Mouse (Mus musculus): ENCODE measurements around the gene Ccpg1os.

Ccpg1os gene

GRCm38 (mm10) chr9:72987703-72988102, 2.5 kb upstream of the Ccpg1os start:
- DNase-seq (ENCODE audit: low read depth, low spot score): no peak

DNA sequence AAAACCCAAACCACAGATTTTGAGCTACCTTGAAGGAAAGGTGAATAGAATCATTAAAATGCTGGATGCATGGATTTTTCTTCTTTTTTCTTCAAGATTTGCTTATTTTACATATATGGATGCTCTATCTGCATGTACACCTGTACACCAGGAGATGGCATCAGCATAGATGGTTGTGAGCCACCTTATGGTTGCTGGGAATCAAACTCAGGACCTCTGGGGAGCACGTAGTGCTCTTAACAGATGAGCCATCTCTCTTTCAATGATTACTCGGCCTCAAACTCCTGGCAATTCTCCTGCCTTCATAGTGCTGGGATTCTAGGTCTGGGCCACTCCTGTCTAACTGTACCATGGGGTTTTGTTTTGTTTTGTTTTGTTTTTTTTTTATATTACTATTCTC, 2.1 kb downstream of the Ccpg1os start:
- DNase-seq (ENCODE audit: low read depth, low spot score): no peak

- no peak for DNase-seq (ENCODE audit: low read depth, low spot score)
Measured at GRCm38 (mm10) chr9:72975242-72975641, 9.9 kb downstream of the Ccpg1os start.

DNA sequence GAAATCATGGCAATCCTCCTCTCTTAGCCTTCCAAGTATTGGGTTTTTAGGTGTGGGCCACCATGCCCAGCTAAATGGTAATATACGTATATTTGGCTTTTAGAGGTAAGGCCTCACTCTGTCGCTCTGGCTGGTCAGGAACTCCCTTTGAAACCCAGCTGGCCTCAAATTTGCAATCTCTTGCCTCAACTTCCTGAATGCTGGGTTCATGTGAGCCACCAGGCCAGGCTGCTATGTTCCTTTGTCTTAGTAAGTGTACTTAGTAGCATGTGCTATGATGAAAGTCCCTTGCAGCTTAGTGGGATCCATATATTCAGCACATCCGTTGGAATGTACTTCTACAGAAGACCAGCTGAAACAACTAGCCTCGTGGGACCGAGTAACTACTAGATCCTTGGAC, 10.4 kb downstream of the Ccpg1os start:
- DNase-seq (ENCODE audit: low read depth, low spot score): no peak

DNA sequence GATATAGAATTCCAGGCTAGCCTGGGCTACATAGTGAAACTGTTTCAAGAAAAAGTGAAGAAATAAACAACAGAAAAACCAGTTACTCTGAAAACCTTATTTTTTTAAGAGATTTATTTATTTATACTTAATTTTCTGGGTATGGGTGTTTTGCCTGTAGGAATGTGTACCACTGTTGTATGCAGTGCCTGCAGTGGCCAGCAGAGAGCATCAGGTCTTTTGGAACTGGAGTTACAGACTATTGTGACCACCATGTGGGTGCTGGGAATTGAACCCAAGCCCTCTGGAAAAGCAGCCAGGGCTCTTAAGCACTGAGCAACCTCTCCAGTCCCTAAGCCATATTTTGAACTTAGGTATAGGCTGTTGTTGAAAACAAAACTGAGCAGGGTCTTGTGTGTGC, 12.2 kb downstream of the Ccpg1os start:
- DNase-seq (ENCODE audit: low read depth, low spot score): no peak

DNA sequence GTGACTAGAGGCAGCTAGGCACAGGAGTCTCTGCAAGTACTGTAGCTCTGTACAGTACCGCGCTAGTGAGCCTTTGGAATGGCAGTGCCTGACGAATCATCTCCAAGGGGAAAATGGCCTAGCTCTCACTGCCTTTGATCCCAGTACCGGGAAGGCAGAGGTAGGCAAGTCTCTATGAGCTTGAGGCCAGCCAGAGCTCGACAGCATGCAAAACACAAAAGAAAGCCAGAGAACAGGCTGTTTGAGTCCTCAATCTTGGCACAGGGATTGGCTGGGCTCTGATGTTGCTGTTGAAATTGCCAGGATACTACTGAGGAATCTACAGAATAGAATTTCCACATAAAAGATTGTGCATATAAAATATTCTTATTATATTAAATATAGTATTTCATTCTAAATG, 12.7 kb downstream of the Ccpg1os start:
- DNase-seq (ENCODE audit: low read depth, low spot score): no peak

DNA sequence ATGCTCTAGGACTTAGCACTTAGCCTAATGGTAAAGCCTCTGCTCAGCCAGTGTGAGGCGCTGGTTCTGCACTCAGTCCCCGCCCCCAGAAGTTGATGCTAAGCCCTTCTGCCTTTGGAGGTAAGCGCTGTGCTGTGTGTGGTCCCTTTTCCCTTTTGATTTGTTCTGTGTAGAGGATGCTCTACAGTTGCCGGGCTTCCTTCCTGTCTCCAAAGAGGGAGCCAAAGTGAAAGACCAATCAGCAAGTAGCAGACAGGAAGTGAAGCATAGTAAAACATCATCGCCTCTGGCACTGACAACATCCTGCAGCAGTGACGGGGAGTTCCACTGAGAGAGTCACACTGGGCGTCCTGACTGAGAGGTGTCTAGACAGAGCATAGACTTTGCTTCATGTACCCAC, 15.3 kb downstream of the Ccpg1os start:
- DNase-seq (ENCODE audit: low read depth, low spot score): no peak

DNA sequence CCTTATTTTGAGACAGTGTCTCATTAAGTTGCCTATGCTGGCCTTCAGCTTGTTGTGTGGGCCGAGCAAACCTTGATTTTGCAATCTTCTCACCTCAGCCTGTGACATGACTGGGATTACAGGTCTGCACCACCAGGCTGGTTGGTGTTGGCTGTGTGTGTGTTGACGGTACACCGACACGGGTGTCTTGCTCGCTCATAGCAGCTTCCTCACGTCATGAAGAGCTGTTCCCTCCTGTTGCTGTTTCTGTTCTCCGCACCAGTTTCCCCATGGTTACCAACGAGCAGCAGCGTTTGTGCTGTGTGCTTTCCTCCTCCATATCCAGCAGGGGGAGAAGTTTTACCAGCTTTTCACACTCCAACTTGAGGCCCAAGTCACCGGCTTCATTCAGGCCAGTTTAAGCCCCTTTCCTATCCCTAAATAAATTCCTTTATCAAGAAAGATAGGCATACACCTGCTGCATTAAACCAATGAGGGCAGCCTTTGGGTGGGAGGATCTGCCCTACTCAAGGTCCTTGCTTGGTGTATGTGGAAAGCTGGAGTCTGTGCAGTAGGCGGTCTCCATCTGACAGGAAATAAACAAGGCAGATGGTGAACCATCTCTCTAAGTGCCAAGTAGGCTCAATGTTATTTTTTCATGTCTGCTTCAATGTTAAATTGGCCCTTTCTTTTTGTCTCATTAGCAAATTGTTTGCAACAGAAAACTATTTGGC, 16.7 kb downstream of the Ccpg1os start:
- DNase-seq (ENCODE audit: low read depth, low spot score): peak; percentile 60

DNA sequence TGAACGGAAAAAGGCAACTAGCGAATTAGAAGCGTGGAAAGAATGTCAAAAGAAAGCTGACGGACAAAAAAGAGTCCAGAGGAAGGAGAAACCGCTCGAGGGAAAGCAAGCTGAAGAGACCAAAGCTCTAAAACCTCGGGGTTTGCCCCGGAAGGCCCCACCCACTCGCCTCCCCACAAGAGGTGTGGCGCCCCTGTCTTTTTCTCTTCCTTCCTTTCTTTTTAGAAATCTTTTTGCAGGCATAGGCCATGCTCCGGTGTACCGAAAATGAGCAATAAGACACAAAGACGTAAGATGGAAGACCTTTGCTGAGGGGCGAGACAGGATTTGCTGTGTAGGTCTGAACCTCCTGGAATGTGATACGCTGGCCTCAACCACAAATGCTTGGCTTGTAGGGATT, 23.2 kb downstream of the Ccpg1os start:
- no peak for DNase-seq (ENCODE audit: low read depth, low spot score)

DNA sequence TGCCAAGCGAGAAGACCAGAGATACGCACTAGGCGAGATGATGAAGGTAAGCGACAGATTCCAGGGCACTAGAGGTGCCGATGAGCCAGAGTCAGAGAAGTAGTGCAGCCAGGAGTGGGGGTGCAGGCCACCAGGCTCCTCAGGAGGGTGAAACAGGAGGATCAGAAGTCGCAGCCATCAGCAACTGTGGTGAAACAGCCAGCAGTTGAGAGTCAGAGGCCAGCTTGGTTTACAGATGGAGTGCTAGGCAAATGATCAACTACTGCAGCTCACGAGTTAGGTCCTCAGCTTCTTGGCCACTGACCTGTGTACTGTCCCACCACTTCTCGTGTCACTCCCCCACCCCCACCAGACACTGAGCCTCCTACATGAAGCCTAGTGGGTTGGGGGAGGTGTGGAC, 23.8 kb downstream of the Ccpg1os start:
- no peak for DNase-seq (ENCODE audit: low read depth, low spot score)

DNA sequence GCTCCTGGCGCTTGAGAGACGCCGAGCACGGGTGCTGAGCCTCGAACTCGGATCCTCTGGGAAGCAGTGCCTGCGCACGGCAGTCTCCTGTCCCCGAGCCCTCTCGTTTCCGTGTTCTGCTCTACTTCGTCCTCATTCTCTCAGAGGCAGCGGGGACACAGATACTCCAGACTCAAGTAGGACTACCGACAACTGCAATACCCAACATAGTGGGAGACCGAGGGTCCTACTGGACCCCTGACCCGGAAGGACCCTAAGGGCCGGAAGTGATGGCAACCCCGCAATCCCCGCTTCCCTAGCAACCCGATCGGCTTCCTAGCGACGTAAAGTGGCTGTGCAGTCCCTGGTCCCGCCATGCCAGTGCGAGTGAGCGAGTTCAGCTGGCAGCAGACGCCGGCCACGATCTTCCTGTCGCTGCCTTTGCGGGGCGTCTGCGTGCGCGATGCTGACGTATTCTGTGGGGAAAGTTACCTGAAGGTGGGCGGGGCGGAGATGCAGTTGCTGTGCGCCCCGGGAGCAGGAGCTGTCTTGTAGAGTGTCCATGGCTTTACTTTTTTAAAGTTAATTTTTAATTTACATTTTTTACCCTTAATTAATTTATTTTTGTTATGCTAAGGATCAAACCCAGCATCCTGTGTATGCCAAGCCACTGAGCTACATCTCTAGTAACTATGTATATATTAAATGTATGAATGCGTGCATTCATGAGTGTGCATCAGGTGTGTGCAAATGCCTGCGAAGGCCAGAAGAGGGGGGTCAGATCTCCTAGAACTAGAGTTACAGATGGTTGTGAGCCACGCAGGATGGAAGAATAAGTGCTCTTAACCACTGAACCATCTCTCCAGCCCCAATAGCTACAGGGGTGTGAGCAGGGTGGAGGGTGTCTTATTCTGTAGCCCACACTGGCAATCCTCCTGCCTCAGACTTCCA, 26.4 kb downstream of the Ccpg1os start, which contains the start of the genes Dyx1c1 and Gm44503:
TSS of gene Dyx1c1 (plus strand) at position 265 of the 930 bp plus-strand sequence.
TSS of gene Gm44503 (plus strand) at position 332 of the 930 bp plus-strand sequence.
- DNase-seq (ENCODE audit: low read depth, low spot score): peak; percentile 90

DNA sequence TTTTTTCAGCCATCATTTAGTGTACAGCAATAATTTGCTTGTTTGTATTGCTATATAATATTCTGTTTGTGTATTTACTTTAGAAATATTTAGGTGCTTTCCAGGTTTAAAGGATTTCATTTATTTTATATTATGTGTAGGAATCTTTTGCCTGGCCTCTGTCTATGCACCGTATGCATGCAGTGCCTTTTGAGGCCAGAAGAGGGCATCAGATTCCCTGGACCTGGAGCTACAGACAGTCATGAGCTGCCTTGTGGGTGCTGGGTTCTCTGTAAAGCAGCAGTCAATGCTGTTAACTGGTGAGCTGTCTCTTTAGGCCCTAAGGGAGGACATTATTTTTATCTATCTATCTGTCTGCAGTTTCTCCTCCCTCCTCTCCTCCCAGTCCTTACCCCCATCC, 29.6 kb downstream of the Ccpg1os start:
- peak; percentile 68 for DNase-seq (ENCODE audit: low read depth, low spot score)

GRCm38 (mm10) chr9:72954746-72955145, 30.4 kb downstream of the Ccpg1os start:
- peak; percentile 41 for DNase-seq (ENCODE audit: low read depth, low spot score)

- DNase-seq (ENCODE audit: low read depth, low spot score): peak; percentile 60
Measured at GRCm38 (mm10) chr9:72949572-72949971, 35.6 kb downstream of the Ccpg1os start.

GRCm38 (mm10) chr9:72947010-72947409, 38.2 kb downstream of the Ccpg1os start:
- no peak for DNase-seq (ENCODE audit: low read depth, low spot score)

DNA sequence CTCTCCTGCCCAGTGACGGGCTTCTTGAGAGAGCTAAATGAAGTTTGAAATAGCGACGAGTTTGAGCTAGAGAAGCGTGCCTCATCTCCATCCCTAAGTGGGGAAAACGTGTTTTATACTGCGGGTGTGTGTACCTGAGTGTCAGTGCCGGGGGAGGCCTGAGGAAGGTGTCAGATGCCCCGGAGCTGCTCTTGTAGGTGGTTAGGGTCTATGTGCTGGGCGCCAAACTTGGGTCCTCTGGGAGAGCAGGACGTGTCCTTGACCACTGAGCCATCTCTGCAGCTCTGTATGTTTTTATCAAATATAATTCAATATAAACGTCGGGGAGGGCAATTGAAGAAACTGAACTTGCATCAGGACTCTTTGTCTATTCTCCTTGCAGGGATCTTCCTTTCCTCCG, 40.9 kb downstream of the Ccpg1os start:
- DNase-seq (ENCODE audit: low read depth, low spot score): no peak

DNA sequence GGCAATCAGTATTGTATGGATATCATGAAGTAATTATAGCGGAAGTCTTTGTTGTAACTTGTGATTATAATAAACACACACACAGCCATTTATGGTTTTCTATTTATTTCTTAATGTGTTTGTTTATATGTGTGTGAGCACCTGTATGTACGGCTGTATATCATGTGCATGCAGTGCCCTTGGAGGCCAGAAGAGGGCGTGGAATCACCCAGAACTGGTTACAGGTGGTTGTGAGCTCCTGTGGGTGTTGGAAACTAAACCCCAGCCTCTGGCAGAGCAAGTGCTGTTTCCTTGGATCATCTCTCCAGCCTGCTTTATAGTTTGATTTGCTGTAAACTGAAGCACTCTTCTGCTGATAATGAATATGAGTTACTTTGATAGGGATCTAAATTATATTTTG, 41.8 kb downstream of the Ccpg1os start:
- DNase-seq (ENCODE audit: low read depth, low spot score): no peak

DNA sequence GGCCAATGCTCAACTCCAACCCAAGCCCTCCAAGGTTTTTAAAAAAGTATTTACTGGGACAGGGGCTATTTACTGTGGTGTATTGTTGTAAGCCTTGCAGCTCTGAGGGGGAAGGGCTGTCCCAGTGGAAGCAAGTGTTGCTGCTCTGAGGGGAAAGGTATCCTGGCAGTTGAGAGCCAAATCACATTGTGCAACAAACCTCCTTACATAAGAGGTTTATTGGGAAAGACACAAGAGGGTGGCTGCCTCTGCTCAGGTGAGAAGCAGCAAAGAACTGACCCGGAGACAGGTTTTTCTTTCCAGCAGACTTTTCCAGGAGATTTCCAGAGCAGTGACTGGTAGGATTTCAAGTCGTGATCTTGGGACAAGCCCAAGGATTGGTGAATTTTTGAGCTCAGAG, 48.9 kb downstream of the Ccpg1os start:
- DNase-seq (ENCODE audit: low read depth, low spot score): no peak

DNA sequence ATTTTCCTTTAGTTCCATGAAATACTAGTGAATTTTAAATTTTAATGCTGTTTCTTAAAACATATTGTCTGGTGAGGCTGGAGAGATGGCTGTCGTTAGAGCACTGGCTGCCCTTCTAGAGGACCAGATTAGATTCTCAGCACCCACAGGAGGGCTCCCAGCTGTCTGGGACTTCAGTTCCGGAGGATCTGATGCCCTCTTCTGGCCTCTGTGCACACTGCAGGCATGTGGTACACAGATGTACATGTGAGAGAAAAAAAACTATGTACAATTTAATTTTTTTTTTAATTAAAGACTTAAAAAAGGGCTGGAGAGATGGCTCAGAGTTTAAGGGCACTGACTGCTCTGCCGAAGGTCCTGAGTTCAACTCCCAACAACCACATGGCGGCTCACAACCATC, 49.9 kb downstream of the Ccpg1os start:
- no peak for DNase-seq (ENCODE audit: low read depth, low spot score)

DNA sequence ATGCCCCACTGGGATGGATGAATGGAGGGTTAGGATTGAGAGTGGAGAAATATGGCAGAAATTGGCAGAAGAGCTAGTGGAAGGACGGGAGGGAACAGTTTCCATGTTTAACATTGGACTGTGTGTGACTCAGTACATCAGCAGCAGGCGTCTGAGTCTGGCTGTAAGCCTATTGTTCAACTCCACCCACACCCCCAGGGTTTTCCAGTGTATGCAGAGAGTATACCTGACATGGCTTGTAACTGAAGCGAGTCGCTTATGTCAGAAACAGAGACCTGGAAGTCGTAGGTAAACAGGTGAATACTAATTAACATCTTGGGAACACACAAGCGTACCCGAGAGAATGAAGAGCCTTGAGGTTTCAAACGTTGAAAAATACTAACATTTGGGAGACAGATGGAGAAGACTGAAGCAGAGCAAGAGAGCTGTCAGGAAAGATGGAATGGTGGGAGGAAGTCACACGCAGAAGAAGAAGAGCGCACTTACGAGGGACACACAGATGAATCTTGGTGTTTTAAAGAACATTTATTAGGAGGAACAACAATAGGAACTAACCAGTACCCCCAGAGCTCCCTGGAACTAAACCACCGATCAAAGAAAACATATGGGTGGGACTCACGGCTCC, 53.9 kb downstream of the Ccpg1os start:
- DNase-seq (ENCODE audit: low read depth, low spot score): no peak
